Mouse (Mus musculus): Measurements from ENCODE around the gene Mrps36. TPM values are rescaled to one million over a fixed set of nuclear protein-coding genes. Genes with fewer than 3 reads are reported as not detected.
"Not testable (repeated sequence)": the region's sequence is repeated elsewhere in the genome, so short reads cannot be mapped to it uniquely, and the experiment has no call there.

Mrps36 gene
- polyA plus RNA-seq, 1 experiment from 2014 or later, result 139 TPM

- H3K9ac ChIP-seq (ENCODE audit: low read depth, low read length); H3K4me1 ChIP-seq (replicated peaks; ENCODE audit: control insufficient read depth, insufficient read depth, low read length); DNase-seq (ENCODE audit: low spot score); H3K4me2 ChIP-seq (replicated peaks; ENCODE audit: low read depth, low read length); H3K4me3 ChIP-seq (ENCODE audit: low read depth, low read length); H3K27me3 ChIP-seq (ENCODE audit: control insufficient read depth, insufficient read depth, low read length); H3K9me3 ChIP-seq (ENCODE audit: control insufficient read depth, low read length); H3K36me3 ChIP-seq (ENCODE audit: control insufficient read depth, insufficient read depth, low read length); ATAC-seq (ENCODE audit: low FRiP score); H3K27ac ChIP-seq (ENCODE audit: low read depth, low read length): not testable (repeated sequence)
- 95% methylated on average over 4 of the region's 4 CpGs for WGBS
Observed at GRCm38 (mm10) chr13:100728530-100728929, 15.9 kb downstream of the Mrps36 start.

GRCm38 (mm10) chr13:100728086-100728485 is 16.4 kb downstream of the Mrps36 start:
- Histone ChIP-seq H3K9me3 (ENCODE audit: control insufficient read depth, low read length) (no peaks in the 10 kb centered on the region), H3K4me2 (replicated peaks; ENCODE audit: low read depth, low read length) (no peak overlapping the region), H3K9ac (ENCODE audit: low read depth, low read length) (no peak overlapping the region), H3K4me1 (replicated peaks; ENCODE audit: control insufficient read depth, insufficient read depth, low read length) (no peaks in the 10 kb centered on the region), H3K36me3 (ENCODE audit: control insufficient read depth, insufficient read depth, low read length) (peaks cover 2% of the 10 kb centered on the region; the same call in 1 of the 2 replicates), H3K27me3 (ENCODE audit: control insufficient read depth, insufficient read depth, low read length) (no peaks in the 10 kb centered on the region), H3K27ac (ENCODE audit: low read depth, low read length) (no peak overlapping the region), H3K4me3 (ENCODE audit: low read depth, low read length) (no peak overlapping the region)
- ATAC-seq (ENCODE audit: low FRiP score), result no peak
- whole genome bisulfite sequencing, result 90% methylated on average over 5 of the region's 5 CpGs
- DNase-seq (ENCODE audit: low spot score), result no peak

GRCm38 (mm10) chr13:100725194-100725593 is 19.3 kb downstream of the Mrps36 start:
- Histone ChIP-seq H3K27me3 (ENCODE audit: control insufficient read depth, insufficient read depth, low read length) (no peaks in the 10 kb centered on the region), H3K27ac (ENCODE audit: low read depth, low read length) (no peak overlapping the region), H3K36me3 (ENCODE audit: control insufficient read depth, insufficient read depth, low read length) (peaks cover 2% of the 10 kb centered on the region; the same call in 1 of the 2 replicates), H3K4me3 (ENCODE audit: low read depth, low read length) (no peak overlapping the region), H3K9ac (ENCODE audit: low read depth, low read length) (no peak overlapping the region), H3K4me2 (replicated peaks; ENCODE audit: low read depth, low read length) (no peak overlapping the region), H3K9me3 (ENCODE audit: control insufficient read depth, low read length) (no peaks in the 10 kb centered on the region), H3K4me1 (replicated peaks; ENCODE audit: control insufficient read depth, insufficient read depth, low read length) (no peaks in the 10 kb centered on the region)
- ATAC-seq (ENCODE audit: low FRiP score), result no peak
- 89% methylated on average over 10 of the region's 10 CpGs for WGBS
- DNase-seq (ENCODE audit: low spot score), result no peak

- no peak for ATAC-seq (ENCODE audit: low FRiP score)
Observed at GRCm38 (mm10) chr13:100724051-100724754, 20.3 kb downstream of the Mrps36 start.

GRCm38 (mm10) chr13:100721656-100722055 is 22.8 kb downstream of the Mrps36 start:
- Histone ChIP-seq H3K9me3 (ENCODE audit: control insufficient read depth, low read length) (no peaks in the 10 kb centered on the region), H3K4me3 (ENCODE audit: low read depth, low read length) (no peak overlapping the region), H3K9ac (ENCODE audit: low read depth, low read length) (no peak overlapping the region), H3K36me3 (ENCODE audit: control insufficient read depth, insufficient read depth, low read length) (no peaks in the 10 kb centered on the region), H3K27ac (ENCODE audit: low read depth, low read length) (no peak overlapping the region), H3K4me1 (replicated peaks; ENCODE audit: control insufficient read depth, insufficient read depth, low read length) (no peaks in the 10 kb centered on the region), H3K27me3 (ENCODE audit: control insufficient read depth, insufficient read depth, low read length) (no peaks in the 10 kb centered on the region), H3K4me2 (replicated peaks; ENCODE audit: low read depth, low read length) (no peak overlapping the region)
- WGBS, result 92% methylated on average over 5 of the region's 5 CpGs
- ATAC-seq (ENCODE audit: low FRiP score) (no peak), DNase-seq (ENCODE audit: low spot score) (no peak)

More at GRCm38 (mm10) chr13:100724051-100724754, 20.3 kb downstream of the Mrps36 start:
- Histone ChIP-seq H3K36me3 (ENCODE audit: control insufficient read depth, insufficient read depth, low read length) (peaks cover 2% of the 10 kb centered on the region; the same call in 1 of the 2 replicates), H3K4me3 (ENCODE audit: low read depth, low read length) (no peak overlapping the region), H3K4me2 (replicated peaks; ENCODE audit: low read depth, low read length) (no peak overlapping the region), H3K9ac (ENCODE audit: low read depth, low read length) (no peak overlapping the region), H3K27me3 (ENCODE audit: control insufficient read depth, insufficient read depth, low read length) (no peaks in the 10 kb centered on the region), H3K27ac (ENCODE audit: low read depth, low read length) (no peak overlapping the region), H3K4me1 (replicated peaks; ENCODE audit: control insufficient read depth, insufficient read depth, low read length) (no peaks in the 10 kb centered on the region), H3K9me3 (ENCODE audit: control insufficient read depth, low read length) (no peaks in the 10 kb centered on the region)
- 84% methylated on average over 7 of the region's 7 CpGs for WGBS
- DNase-seq (ENCODE audit: low spot score), result no peak

- 96% methylated on average over 6 of the region's 6 CpGs for WGBS
- Histone ChIP-seq H3K9me3 (ENCODE audit: control insufficient read depth, low read length) (no peaks in the 10 kb centered on the region), H3K27ac (ENCODE audit: low read depth, low read length) (no peak overlapping the region), H3K4me1 (replicated peaks; ENCODE audit: control insufficient read depth, insufficient read depth, low read length) (no peaks in the 10 kb centered on the region), H3K9ac (ENCODE audit: low read depth, low read length) (no peak overlapping the region), H3K27me3 (ENCODE audit: control insufficient read depth, insufficient read depth, low read length) (no peaks in the 10 kb centered on the region), H3K4me3 (ENCODE audit: low read depth, low read length) (no peak overlapping the region), H3K36me3 (ENCODE audit: control insufficient read depth, insufficient read depth, low read length) (peaks cover 7% of the 10 kb centered on the region), H3K4me2 (replicated peaks; ENCODE audit: low read depth, low read length) (no peak overlapping the region)
- no peak for DNase-seq (ENCODE audit: low spot score)
- ATAC-seq (ENCODE audit: low FRiP score), result no peak
Observed at GRCm38 (mm10) chr13:100715467-100715866, 29.0 kb downstream of the Mrps36 start.

- no peak overlapping the region for H3K9ac ChIP-seq (ENCODE audit: low read depth, low read length)
- no peak overlapping the region for H3K4me3 ChIP-seq (ENCODE audit: low read depth, low read length)
- no peaks in the 10 kb centered on the region for H3K4me1 ChIP-seq (replicated peaks; ENCODE audit: control insufficient read depth, insufficient read depth, low read length)
- H3K9me3 ChIP-seq (ENCODE audit: control insufficient read depth, low read length), result no peaks in the 10 kb centered on the region
- 96% methylated on average over 7 of the region's 7 CpGs for WGBS
- no peak overlapping the region for H3K27ac ChIP-seq (ENCODE audit: low read depth, low read length)
- H3K36me3 ChIP-seq (ENCODE audit: control insufficient read depth, insufficient read depth, low read length), result peaks cover 21% of the 10 kb centered on the region
- H3K27me3 ChIP-seq (ENCODE audit: control insufficient read depth, insufficient read depth, low read length), result no peaks in the 10 kb centered on the region
- DNase-seq (ENCODE audit: low spot score) (no peak), ATAC-seq (ENCODE audit: low FRiP score) (no peak)
- no peak overlapping the region for H3K4me2 ChIP-seq (replicated peaks; ENCODE audit: low read depth, low read length)
Observed at GRCm38 (mm10) chr13:100706206-100706605, 38.3 kb downstream of the Mrps36 start.

GRCm38 (mm10) chr13:100703468-100703867 is 41.0 kb downstream of the Mrps36 start:
- H3K4me1 ChIP-seq (replicated peaks; ENCODE audit: control insufficient read depth, insufficient read depth, low read length), result no peaks in the 10 kb centered on the region
- H3K36me3 ChIP-seq (ENCODE audit: control insufficient read depth, insufficient read depth, low read length), result peaks cover 21% of the 10 kb centered on the region
- no peak overlapping the region for H3K4me3 ChIP-seq (ENCODE audit: low read depth, low read length)
- H3K27me3 ChIP-seq (ENCODE audit: control insufficient read depth, insufficient read depth, low read length), result no peaks in the 10 kb centered on the region
- DNase-seq (ENCODE audit: low spot score) (no peak), ATAC-seq (ENCODE audit: low FRiP score) (no peak)
- H3K9ac ChIP-seq (ENCODE audit: low read depth, low read length), result no peak overlapping the region
- H3K9me3 ChIP-seq (ENCODE audit: control insufficient read depth, low read length), result no peaks in the 10 kb centered on the region
- 95% methylated on average over 2 of the region's 2 CpGs for WGBS
- H3K4me2 ChIP-seq (replicated peaks; ENCODE audit: low read depth, low read length), result no peak overlapping the region
- no peak overlapping the region for H3K27ac ChIP-seq (ENCODE audit: low read depth, low read length)

GRCm38 (mm10) chr13:100698866-100699265 is 45.6 kb downstream of the Mrps36 start:
- Histone ChIP-seq H3K4me3 (ENCODE audit: low read depth, low read length) (no peak overlapping the region), H3K36me3 (ENCODE audit: control insufficient read depth, insufficient read depth, low read length) (peaks cover 11% of the 10 kb centered on the region), H3K27ac (ENCODE audit: low read depth, low read length) (no peak overlapping the region), H3K4me1 (replicated peaks; ENCODE audit: control insufficient read depth, insufficient read depth, low read length) (no peaks in the 10 kb centered on the region), H3K9me3 (ENCODE audit: control insufficient read depth, low read length) (no peaks in the 10 kb centered on the region), H3K9ac (ENCODE audit: low read depth, low read length) (no peak overlapping the region), H3K27me3 (ENCODE audit: control insufficient read depth, insufficient read depth, low read length) (no peaks in the 10 kb centered on the region), H3K4me2 (replicated peaks; ENCODE audit: low read depth, low read length) (no peak overlapping the region)
- 95% methylated on average over 10 of the region's 10 CpGs for WGBS
- DNase-seq (ENCODE audit: low spot score) (no peak), ATAC-seq (ENCODE audit: low FRiP score) (no peak)
